Mouse (Mus musculus) cortical plate, adult 2 months (tissue): ENCODE results near the gene Casp3. TPM values are rescaled to one million over a fixed set of nuclear protein-coding genes. Genes with fewer than 3 reads are reported as not detected.

ENCODE experiments used
- H3K27ac ChIP-seq: fragments of 200-500 bp; 2 replicates; pipeline ENCODE4 v1.5.1; 2012; ENCODE audit warnings: low read length, control low read depth, inconsistent platforms; ENCODE audit not compliant: insufficient read depth
- H3K4me1 ChIP-seq: fragments of 200-500 bp; 2 replicates; pipeline ENCODE4 v1.6.1; 2011; ENCODE audit warnings: low read length; ENCODE audit not compliant: control insufficient read depth, insufficient read depth
- H3K4me3 ChIP-seq: fragments of 200-500 bp; 2 replicates; pipeline ENCODE4 v1.5.1; 2011; ENCODE audit warnings: mild to moderate bottlenecking, low read length, control low read depth; ENCODE audit not compliant: insufficient read depth
- CTCF ChIP-seq: fragments of 200-500 bp; IDR thresholded peaks from 2 replicates; pipeline ENCODE4 v1.5.1; 2011; ENCODE audit warnings: mild to moderate bottlenecking, control low read depth, low read length; ENCODE audit not compliant: insufficient read depth; ENCODE audit errors: extremely low read depth
- POLR2A ChIP-seq: fragments of 200-500 bp; IDR thresholded peaks from 2 replicates; pipeline ENCODE4 v1.6.1; 2011; ENCODE audit warnings: mild to moderate bottlenecking, low read length, control low read depth; ENCODE audit not compliant: insufficient read depth; ENCODE audit errors: extremely low read depth
- polyA plus RNA-seq: library from polyadenylated mRNA; depleted of rRNA; stranded (reverse); fragments of >200 nt; gene quantifications from 2 replicates; pipeline ENCODE4 v1.2.3, GENCODE M21; 2012

Gene Casp3
- polyA plus RNA-seq, 1 experiment = 11.6 TPM

DNA sequence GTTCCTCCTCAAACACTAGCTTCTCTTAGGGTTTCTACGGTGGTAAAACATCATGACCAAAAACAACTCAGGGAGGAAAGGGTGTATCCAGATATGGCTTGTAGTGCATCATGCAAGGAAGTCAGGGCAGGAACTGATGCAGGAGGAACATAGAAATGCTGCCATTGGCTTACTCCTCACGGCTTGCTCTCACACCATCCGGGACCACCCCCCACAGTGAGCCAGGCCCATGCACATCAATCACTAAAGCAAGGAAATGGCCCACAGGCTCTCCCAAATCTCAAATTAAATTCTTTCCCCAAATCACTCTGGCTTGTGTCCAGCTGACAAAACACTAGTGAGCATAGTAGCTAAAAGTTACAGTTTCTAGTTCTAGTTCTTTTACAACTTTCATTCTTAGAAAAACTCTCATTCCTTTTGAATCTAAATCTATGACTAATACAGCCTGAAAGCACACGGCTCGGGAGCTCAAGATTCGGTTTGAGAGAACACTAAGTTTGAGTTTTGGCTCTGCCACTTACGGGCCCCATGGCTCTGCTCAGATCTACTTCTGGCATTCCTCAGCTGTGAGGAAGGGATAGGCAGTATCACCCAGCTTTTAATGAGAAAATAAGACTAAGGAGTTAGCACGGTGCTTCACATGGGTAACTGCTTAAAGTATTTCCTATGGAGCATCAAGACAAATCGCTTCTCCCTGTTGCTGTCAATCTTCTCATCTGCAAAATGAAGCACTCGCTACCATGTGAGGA, 16.0 kb upstream of the Casp3 start:
- H3K27ac ChIP-seq = no peak overlapping the region
- H3K4me1 ChIP-seq = no peaks in the 10 kb centered on the region
- no peak for TF ChIP-seq CTCF
- TF ChIP-seq POLR2A = no peak
- no peak overlapping the region for H3K4me3 ChIP-seq

DNA sequence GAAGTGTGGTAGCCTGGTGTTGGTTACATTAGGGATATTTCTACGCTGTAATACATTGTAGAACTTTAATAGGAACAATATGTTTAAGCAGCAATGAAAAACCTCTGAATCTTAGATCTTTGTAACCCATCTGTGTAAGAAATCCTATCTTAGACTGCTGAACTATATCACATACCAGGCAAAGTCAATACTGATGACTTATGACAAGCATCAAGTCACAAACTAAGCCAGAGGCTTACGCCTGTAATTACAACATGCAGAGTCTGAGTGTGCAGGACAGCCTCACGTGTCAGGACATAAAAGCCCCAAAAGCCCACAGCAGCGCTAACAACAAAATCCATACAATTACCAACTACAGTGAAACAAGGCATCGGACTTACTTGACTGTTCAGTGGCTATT, 13.5 kb upstream of the Casp3 start:
- Histone ChIP-seq H3K4me3 (no peak overlapping the region), H3K27ac (no peak overlapping the region), H3K4me1 (no peaks in the 10 kb centered on the region)
- TF ChIP-seq CTCF = no peak
- TF ChIP-seq POLR2A = no peak

DNA sequence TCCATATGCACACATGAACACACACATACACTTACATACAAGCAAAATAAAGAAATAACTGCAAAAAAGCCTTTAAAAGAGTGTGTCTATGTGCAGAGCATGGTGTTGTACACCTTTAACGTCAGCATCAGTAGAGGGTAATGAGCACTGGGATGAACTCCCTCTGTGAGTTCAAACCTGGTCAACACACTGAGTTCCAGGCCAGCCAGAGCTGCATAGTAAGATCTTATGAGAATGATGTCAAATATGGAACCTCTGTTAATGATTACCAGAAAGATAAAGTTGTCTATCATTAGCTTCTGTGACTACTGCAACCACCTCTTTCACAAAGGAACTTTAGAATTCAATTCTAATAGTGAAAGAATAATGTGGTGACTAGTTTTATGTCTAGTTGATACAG, 10.2 kb upstream of the Casp3 start:
- Histone ChIP-seq H3K27ac (no peak overlapping the region), H3K4me3 (no peak overlapping the region), H3K4me1 (no peaks in the 10 kb centered on the region)
- TF ChIP-seq POLR2A (no peak), CTCF (no peak)

DNA sequence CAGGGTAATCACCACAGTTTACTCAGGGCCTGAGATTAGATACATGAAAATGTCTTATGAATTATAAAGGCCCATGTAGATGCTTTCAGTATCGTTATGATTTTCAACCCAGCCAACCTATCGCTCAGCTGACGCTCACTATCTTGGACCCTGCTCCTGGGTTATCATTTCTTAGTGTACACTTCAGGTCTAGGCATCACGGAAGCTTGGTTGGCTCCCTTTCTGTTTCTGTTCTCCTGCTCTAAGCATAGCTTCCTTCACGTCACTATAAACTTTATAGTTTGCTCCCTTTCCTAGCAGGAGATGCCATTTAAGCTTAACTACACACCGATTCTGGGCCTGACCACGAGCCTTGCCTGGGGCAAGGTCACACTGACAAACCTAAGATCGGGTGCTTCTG, 5.5 kb upstream of the Casp3 start:
- no peak for TF ChIP-seq POLR2A
- TF ChIP-seq CTCF = no peak
- Histone ChIP-seq H3K4me1 (peaks cover 2% of the 10 kb centered on the region), H3K4me3 (no peak overlapping the region), H3K27ac (no peak overlapping the region)

DNA sequence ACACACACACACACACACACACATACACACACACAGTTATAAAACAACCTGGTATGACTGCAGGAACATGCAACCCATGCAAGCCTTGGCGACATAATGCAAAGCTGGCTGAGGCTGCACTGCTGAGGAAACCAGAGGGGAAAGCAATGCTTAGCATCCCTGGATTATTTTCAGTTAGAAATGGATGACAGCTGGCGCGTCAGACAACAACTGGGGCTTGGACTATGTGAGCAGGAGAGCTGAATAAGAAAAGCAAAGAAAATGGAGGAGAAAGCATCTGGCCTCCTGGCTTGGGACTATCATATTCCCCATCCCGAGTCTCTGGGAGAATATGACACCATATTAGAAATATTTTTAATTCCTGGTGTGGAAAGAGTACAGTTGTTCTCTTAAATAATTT, 4.2 kb upstream of the Casp3 start:
- Histone ChIP-seq H3K4me1 (peaks cover 2% of the 10 kb centered on the region), H3K4me3 (no peak overlapping the region)
- no peak for TF ChIP-seq CTCF
- TF ChIP-seq POLR2A = no peak

DNA sequence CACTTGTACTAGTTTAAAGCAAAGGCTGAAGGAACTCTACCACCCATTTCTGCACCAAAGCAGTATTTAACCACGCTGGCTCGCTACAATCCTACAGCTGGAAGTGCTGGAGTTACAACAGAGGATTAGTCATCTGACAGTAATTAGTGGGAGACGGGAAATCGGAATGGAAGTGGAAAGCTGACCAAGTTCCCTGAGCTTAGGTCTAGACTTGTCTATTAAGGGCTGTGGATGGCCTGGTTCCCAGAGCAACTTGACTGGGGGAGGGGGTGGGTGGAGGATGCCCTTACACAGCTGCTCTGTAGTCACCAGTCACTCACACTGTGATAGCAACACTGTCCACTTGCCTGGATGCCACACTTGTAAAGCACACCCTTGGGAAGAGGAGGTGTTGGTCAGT, 3.7 kb upstream of the Casp3 start:
- H3K27ac ChIP-seq = no peak overlapping the region
- no peak overlapping the region for H3K4me3 ChIP-seq
- TF ChIP-seq POLR2A (no peak), CTCF (no peak)
- H3K4me1 ChIP-seq = peaks cover 2% of the 10 kb centered on the region

More for the DNA sequence above, 4.2 kb upstream of the Casp3 start:
- no peak overlapping the region for H3K27ac ChIP-seq

DNA sequence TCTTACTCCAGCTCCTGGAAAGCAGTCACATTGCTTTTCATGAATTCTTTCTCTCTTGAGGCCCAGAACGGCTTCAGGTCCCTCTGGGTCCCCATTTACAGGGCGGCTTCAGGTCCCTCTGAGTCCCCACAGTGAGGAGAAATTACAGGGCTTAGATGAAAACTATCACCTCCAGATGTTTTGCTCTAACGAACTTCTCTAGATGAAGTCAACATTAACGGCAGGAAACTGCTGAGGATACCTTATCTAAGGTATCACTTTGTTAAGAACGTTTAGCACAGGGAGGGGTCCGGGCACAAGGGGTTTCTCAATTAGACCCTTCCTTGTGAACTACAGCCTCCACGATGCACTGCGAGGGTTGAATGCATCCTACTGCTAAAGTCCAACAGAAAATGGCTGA, 1.2 kb upstream of the Casp3 start:
- TF ChIP-seq CTCF = no peak
- TF ChIP-seq POLR2A = no peak

DNA sequence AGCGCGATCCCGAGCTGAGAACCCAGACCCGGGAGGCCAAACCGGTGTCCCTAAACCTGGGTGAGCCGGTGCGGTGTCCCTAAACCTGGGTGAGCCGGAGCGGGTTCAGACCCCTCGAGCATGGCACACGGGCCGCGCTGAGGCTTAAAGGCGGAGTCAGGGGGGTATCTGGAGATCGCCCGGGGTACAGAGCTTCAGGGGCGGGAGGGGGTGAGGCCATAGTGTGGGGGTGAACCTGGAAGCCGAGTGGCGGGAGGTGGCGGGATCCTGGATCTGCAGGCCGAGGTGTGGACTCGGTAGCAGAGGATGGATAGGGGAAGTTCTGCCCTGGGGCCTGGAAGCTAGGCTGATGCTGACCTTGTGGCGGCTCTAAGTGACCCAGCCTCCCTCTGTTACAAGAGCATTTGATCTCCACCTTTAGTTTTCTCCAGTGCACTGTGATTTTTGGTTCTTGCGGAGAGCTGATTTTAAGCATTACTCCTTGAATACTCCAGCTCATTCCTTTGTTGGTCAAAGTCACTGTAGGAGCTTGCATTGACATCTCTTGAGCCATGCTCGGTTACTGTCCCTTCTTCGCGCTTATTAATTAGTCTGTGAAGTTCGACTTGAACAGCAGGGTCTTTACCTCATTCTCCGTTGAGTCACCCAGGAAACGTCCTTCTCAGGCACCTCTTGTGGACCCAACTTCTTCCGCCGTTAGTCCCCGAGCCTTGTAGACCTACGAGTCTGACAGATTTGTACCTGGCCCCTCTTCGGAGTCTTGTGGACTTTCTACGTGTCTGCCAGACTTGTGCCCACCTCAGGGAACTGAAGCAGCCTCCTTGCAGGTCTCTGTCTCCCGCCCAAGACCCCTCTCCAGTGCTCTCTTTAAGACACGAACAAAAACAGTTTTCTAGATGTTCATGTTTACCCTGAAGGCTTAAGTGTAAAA, 864 bp downstream of the Casp3 start:
- Histone ChIP-seq H3K27ac (no peak overlapping the region), H3K4me3 (peak overlapping the region; percentile 52), H3K4me1 (peaks cover 2% of the 10 kb centered on the region)
- TF ChIP-seq CTCF = no peak
- TF ChIP-seq POLR2A = no peak

More for the DNA sequence above, 1.2 kb upstream of the Casp3 start:
- Histone ChIP-seq H3K4me1 (peaks cover 2% of the 10 kb centered on the region), H3K27ac (no peak overlapping the region), H3K4me3 (no peak overlapping the region)

DNA sequence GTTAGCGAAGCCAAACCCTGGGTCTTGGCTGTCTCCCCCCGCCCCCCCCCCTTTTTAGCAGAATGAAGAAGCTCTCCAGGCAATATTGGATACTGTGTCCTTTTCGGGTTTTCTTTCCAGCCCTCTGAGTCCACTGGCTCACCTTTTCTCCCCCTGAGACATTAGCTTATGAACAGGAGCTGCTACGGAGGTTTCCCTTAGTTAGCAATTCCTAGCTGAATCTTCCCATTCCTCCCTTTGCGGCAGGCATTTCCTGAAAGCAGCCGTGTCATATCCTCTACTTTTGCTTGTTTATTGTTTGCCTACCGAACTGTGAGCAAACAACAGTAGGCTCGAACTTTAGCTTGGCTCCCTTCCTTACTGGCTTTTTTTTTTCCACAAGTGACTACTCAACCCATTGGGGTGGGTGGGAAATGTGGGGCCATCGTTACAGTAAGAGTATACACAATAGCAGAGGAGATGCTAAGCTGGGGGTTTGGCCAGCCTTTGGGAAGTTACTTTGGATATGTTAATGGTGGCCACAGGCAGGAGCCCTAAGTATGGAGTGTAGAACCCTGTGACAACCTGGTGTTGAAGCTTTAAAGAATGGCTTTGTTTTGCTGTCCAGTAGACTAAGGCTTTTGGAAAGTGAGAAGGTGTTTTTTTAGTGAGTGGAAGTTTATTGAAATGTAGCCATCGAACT, 1.7 kb downstream of the Casp3 start:
- Histone ChIP-seq H3K27ac (no peak overlapping the region), H3K4me1 (no peaks in the 10 kb centered on the region; the same call in 1 of the 2 replicates), H3K4me3 (peak overlapping the region; percentile 52)
- TF ChIP-seq POLR2A = no peak
- no peak for TF ChIP-seq CTCF
